Mouse (Mus musculus) midbrain, postnatal 0 days (tissue): Measurements from ENCODE around the gene Slc19a2. TPM values are rescaled to one million over a fixed set of nuclear protein-coding genes. Genes with fewer than 3 reads are reported as not detected.

Source experiments
- ATAC-seq: fragments of 200-750 bp; cut with Nextera tagmentation; 2 replicates; pipeline ENCODE4 v1.8.0; 2017; ENCODE audit warnings: moderate number of reproducible peaks, mild to moderate bottlenecking, moderate TSS enrichment, moderate library complexity; ENCODE audit not compliant: low FRiP score
- DNase-seq: peaks from one replicate; pipeline ENCODE4 v3.0.0-alpha.2; 2015; ENCODE audit warnings: low spot score
- H3K27ac ChIP-seq: fragments of 300-500 bp; sonication (generic); 2 replicates; pipeline ENCODE4 v1.5.1; 2014; ENCODE audit warnings: low read depth, mild to moderate bottlenecking, low read length, mixed read lengths
- H3K27me3 ChIP-seq: fragments of 300-500 bp; sonication (generic); 2 replicates; pipeline ENCODE4 v1.6.1; 2014; ENCODE audit warnings: low read length, control low read depth, mixed read lengths; ENCODE audit not compliant: insufficient read depth
- H3K36me3 ChIP-seq: fragments of 300-500 bp; sonication (generic); 2 replicates; pipeline ENCODE4 v1.6.1; 2014; ENCODE audit warnings: low read length, control low read depth, mixed read lengths; ENCODE audit not compliant: insufficient read depth
- H3K4me1 ChIP-seq: fragments of 300-500 bp; sonication (generic); 2 replicates; pipeline ENCODE4 v1.6.1; 2014; ENCODE audit warnings: mild to moderate bottlenecking, control low read depth, antibody characterized with exemption, low read length, mixed read lengths; ENCODE audit not compliant: insufficient read depth
- H3K4me2 ChIP-seq: fragments of 300-500 bp; sonication (generic); 2 replicates; pipeline ENCODE4 v1.6.1; 2014; ENCODE audit warnings: low read depth, mild to moderate bottlenecking, low read length, mixed read lengths; ENCODE audit not compliant: poor library complexity, severe bottlenecking
- H3K4me3 ChIP-seq: fragments of 300-500 bp; sonication (generic); 2 replicates; pipeline ENCODE4 v1.5.1; 2014; ENCODE audit warnings: low read depth, mild to moderate bottlenecking, low read length, moderate library complexity
- H3K9ac ChIP-seq: fragments of 300-500 bp; sonication (generic); replicated peaks from 2 replicates; pipeline ENCODE4 v1.6.1; 2014; ENCODE audit warnings: mild to moderate bottlenecking, low read length, moderate library complexity, mixed read lengths; ENCODE audit not compliant: poor library complexity, severe bottlenecking
- H3K9me3 ChIP-seq: fragments of 300-500 bp; sonication (generic); 2 replicates; pipeline ENCODE4 v1.6.1; 2016; ENCODE audit warnings: low read length, control low read depth
- CTCF ChIP-seq: IDR thresholded peaks from 2 replicates; pipeline ENCODE4 v1.5.1; 2016; ENCODE audit warnings: antibody characterized with exemption, mild to moderate bottlenecking
- WGBS: fragments of 180-500 bp; shearing (Covaris S2); extraction: QIAGEN DNeasy Blood & Tissue Kit; methylation state at CpG from one replicate; pipeline ENCODE4 v1.1.7; 2014; 5-methylcytosine and 5-hydroxymethylcytosine counted together
- polyA plus RNA-seq: library from polyadenylated mRNA; unstranded; fragments of >200 nt; fragmentation: Nextera tagmentation; extraction: Ambion mirVana; gene quantifications from 2 replicates; pipeline ENCODE4 v1.2.1, GENCODE M21; 2015
- total RNA-seq: library from RNA; depleted of rRNA; stranded (reverse); fragments of >200 nt; gene quantifications from 2 replicates; pipeline ENCODE4 v1.2.3, GENCODE M21; 2014

Slc19a2 gene
- total and polyA plus RNA-seq, 2 experiments from 2014 or later = 8.4 to 17.0 TPM

DNA sequence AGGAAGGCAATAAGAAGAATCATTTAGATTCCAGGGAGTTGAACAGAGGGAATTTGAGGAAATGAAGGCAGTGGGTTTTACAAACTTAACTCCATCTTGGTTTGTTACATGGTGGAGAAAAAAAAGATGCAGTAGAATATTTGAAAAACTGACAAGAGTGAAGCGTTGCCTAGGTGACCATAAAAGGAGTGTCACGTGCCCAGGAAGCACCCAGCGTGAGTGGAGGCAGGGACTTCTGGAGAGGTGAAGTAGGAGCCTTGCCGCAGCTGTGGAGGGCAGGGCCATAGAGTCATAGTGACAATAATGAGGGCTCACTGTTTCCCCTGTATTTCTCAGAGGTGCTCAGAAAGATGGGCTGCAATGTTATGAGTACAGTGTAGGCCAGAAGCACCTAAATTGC, 30.5 kb downstream of the Slc19a2 start:
- no peak for TF ChIP-seq CTCF
- no peak for DNase-seq
- Histone ChIP-seq H3K4me3 (no peak overlapping the region), H3K27ac (no peak overlapping the region), H3K27me3 (no peaks in the 10 kb centered on the region), H3K4me2 (no peak overlapping the region), H3K9ac (no peak overlapping the region), H3K4me1 (no peaks in the 10 kb centered on the region), H3K9me3 (no peaks in the 10 kb centered on the region), H3K36me3 (peaks cover 20% of the 10 kb centered on the region; the same call in 1 of the 2 replicates)
- no peak for ATAC-seq
- 74% methylated on average over 4 of the region's 4 CpGs for WGBS

DNA sequence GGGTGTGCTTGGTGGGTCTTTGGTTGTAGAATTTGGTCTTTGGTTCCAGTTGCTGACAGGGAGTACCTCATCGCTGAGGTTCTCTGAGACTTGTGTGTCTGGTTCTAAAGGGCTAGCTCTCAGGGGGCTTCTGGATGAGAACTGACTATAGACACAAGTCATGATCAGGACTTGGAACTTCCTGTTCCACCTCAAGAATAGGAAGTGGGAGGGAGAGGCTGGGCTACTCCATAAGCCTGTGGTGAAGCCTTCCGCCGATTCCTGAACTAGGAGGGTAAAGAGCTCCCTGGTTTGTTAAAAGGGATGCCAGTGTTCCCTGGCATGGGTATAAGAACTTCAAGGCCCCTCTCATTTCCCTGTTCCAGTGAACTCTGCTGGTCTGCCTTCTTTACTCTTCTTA, 35.2 kb downstream of the Slc19a2 start:
- no peak overlapping the region for H3K4me2 ChIP-seq
- peaks cover 27% of the 10 kb centered on the region; the same call in 1 of the 2 replicates for H3K36me3 ChIP-seq
- H3K9me3 ChIP-seq = no peaks in the 10 kb centered on the region
- H3K27me3 ChIP-seq = no peaks in the 10 kb centered on the region
- no peaks in the 10 kb centered on the region for H3K4me1 ChIP-seq
- TF ChIP-seq CTCF = no peak
- ATAC-seq (no peak), DNase-seq (no peak)
- H3K4me3 ChIP-seq = no peak overlapping the region
- H3K27ac ChIP-seq = no peak overlapping the region
- H3K9ac ChIP-seq = no peak overlapping the region
- 90% methylated on average over 3 of the region's 3 CpGs for WGBS

DNA sequence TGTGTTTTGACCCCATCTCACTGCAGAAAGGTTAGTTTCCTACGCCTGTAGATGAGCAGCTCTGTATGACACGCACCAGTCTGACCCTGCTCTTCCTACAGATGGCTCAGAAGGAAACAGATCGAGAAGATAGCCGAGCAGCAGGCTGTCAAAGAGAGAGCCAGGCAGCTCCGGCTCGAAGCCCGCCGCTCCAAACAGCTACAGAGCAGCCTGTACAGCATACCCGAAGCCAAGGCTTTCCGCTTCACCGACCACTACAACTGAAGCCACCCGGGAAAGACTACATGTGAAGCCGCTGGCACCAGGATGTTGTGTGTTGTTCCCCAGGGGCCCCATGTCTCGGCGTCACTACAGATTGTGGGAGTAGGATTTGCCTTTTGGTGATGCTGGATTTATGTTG, 38.6 kb downstream of the Slc19a2 start:
- no peak for TF ChIP-seq CTCF
- Histone ChIP-seq H3K36me3 (peaks cover 32% of the 10 kb centered on the region; the same call in 1 of the 2 replicates), H3K4me1 (no peaks in the 10 kb centered on the region), H3K4me2 (no peak overlapping the region), H3K9me3 (no peaks in the 10 kb centered on the region), H3K27me3 (no peaks in the 10 kb centered on the region), H3K4me3 (no peak overlapping the region), H3K27ac (no peak overlapping the region), H3K9ac (no peak overlapping the region)
- WGBS = 57% methylated on average over 15 of the region's 15 CpGs
- DNase-seq (peak; percentile 46), ATAC-seq (peak; percentile 31; the same call in 1 of the 2 replicates)

DNA sequence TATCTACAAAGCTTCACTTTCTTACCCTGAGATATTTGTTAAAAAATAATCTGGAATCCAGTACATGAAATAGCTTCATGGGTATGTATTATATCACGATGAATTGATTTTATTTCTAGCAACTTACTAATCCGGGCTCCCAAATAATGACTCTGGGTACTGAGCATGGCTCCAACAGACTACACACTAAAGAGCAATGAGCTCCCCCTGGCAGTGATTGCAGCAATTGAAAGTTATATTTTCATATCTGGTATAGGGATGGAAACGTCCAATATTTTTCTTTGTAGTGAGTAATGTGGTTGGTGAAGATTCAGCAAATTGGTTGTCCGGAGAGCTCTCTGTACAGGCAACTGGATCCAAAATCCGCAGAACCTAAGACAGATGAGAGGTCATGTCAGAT, 43.2 kb downstream of the Slc19a2 start:
- WGBS = 92% methylated on average over 5 of the region's 5 CpGs
- no peaks in the 10 kb centered on the region for H3K9me3 ChIP-seq
- TF ChIP-seq CTCF = peak; percentile 41

DNA sequence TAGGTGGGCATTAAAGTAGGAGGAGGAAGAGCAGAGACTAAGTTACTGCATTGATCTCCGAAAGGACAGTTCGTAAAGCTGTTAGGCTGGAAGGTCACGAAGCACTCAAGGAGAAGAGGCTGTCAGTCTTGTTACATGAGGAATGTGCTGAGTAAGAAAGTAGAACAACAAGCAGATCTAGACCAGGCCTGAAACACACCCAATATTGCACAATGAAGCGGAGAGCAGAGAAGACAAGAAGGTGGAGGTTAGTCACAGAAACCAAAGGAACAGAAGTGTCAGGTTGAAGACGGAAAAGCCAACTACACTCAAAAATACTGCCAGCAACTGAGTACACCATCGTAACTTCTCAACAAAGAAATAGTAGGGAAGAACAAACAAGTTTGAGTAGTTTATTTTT, 45.2 kb downstream of the Slc19a2 start:
- H3K4me2 ChIP-seq = no peak overlapping the region
- no peaks in the 10 kb centered on the region for H3K4me1 ChIP-seq
- TF ChIP-seq CTCF = no peak
- 95% methylated on average over 6 of the region's 6 CpGs for WGBS
- no peaks in the 10 kb centered on the region for H3K27me3 ChIP-seq
- H3K9me3 ChIP-seq = no peaks in the 10 kb centered on the region
- H3K27ac ChIP-seq = no peak overlapping the region
- no peak for DNase-seq
- H3K9ac ChIP-seq = no peak overlapping the region
- peaks cover 44% of the 10 kb centered on the region for H3K36me3 ChIP-seq
- no peak overlapping the region for H3K4me3 ChIP-seq
- ATAC-seq = no peak

More for the DNA sequence above, 43.2 kb downstream of the Slc19a2 start:
- Histone ChIP-seq H3K27me3 (no peaks in the 10 kb centered on the region), H3K4me1 (no peaks in the 10 kb centered on the region), H3K9ac (no peak overlapping the region), H3K36me3 (peaks cover 34% of the 10 kb centered on the region), H3K4me3 (no peak overlapping the region), H3K4me2 (no peak overlapping the region), H3K27ac (no peak overlapping the region)
- no peak for DNase-seq
- ATAC-seq = no peak

DNA sequence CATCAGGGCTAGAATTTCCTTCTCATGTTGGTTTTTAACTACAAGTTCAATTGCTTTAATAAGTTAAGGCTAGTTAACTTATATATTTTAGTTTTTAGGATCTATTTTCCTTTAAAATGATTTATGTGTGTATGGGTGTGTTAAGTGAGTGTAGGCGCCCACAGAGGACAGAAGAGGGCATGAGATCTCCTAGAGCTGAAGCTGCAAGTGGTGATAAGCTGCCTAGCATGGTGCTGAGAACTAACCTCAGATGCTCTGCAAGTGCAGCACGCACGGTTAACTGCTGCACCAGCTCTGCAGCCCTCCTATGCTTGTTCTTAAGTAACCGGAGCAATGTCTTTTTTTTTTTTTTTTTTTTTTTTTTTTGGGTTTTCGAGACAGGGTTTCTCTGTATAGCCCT, 47.6 kb downstream of the Slc19a2 start:
- no peak overlapping the region for H3K4me3 ChIP-seq
- ATAC-seq (no peak), DNase-seq (no peak)
- peaks cover 45% of the 10 kb centered on the region for H3K36me3 ChIP-seq
- H3K27ac ChIP-seq = no peak overlapping the region
- H3K4me1 ChIP-seq = no peaks in the 10 kb centered on the region
- 96% methylated on average over 4 of the region's 5 CpGs for WGBS
- TF ChIP-seq CTCF = no peak
- H3K4me2 ChIP-seq = no peak overlapping the region
- no peaks in the 10 kb centered on the region for H3K9me3 ChIP-seq
- H3K27me3 ChIP-seq = no peaks in the 10 kb centered on the region
- no peak overlapping the region for H3K9ac ChIP-seq
